Mouse (Mus musculus) C2C12 (cell line): ENCODE measurements at regions not wholly inside any gene's neighbourhood (a gene's known extent, or its start where the extent isn't known, plus 50 kb on each side); places are given as distances from the start of the nearest gene placed in this dataset.

Experiments used
- H3K27me3 ChIP-seq: one replicate; pipeline ENCODE4 v1.6.1; 2011; ENCODE audit not compliant: control insufficient read depth, insufficient read depth, insufficient read length
- H3K36me3 ChIP-seq: one replicate; pipeline ENCODE4 v1.6.1; 2011; ENCODE audit not compliant: control insufficient read depth, insufficient read depth
- H3K4me3 ChIP-seq: one replicate; pipeline ENCODE4 v1.5.1; 2011; ENCODE audit warnings: mild to moderate bottlenecking, control low read depth; ENCODE audit not compliant: poor library complexity, insufficient read depth, severe bottlenecking
- H3K79me2 ChIP-seq: one replicate; pipeline ENCODE4 v1.6.1; 2011; ENCODE audit not compliant: control insufficient read depth, insufficient read depth
- H3K79me3 ChIP-seq: one replicate; pipeline ENCODE4 v1.6.1; 2011; ENCODE audit warnings: low read depth, control low read depth
- H3ac ChIP-seq: one replicate; pipeline ENCODE3; 2011; ENCODE audit warnings: low read depth; ENCODE audit not compliant: control insufficient read depth, insufficient read length
- CEBPB ChIP-seq: IDR thresholded peaks from one replicate; pipeline ENCODE4 v1.6.1; 2011; ENCODE audit warnings: low read depth, mild to moderate bottlenecking, control low read depth, moderate library complexity
- CTCF ChIP-seq: IDR thresholded peaks from one replicate; pipeline ENCODE4 v1.5.1; 2011; ENCODE audit not compliant: control insufficient read depth, insufficient read depth, insufficient read length
- FOSL1 ChIP-seq: IDR thresholded peaks from one replicate; pipeline ENCODE4 v1.8.0; 2011; ENCODE audit warnings: mild to moderate bottlenecking, low read length; ENCODE audit not compliant: poor library complexity, insufficient read depth, severe bottlenecking
- MAX ChIP-seq: IDR thresholded peaks from one replicate; pipeline ENCODE4 v1.6.1; 2011; ENCODE audit warnings: mild to moderate bottlenecking, control low read depth
- MYOD1 ChIP-seq: IDR thresholded peaks from one replicate; pipeline ENCODE4 v1.6.1; 2011; ENCODE audit warnings: low read depth; ENCODE audit not compliant: control insufficient read depth, insufficient read length
- MYOG ChIP-seq: IDR thresholded peaks from one replicate; pipeline ENCODE4 v1.6.1; 2011; ENCODE audit not compliant: control insufficient read depth, insufficient read length; ENCODE audit errors: extremely low read depth
- USF1 ChIP-seq: IDR thresholded peaks from one replicate; pipeline ENCODE4 v1.6.1; 2011; ENCODE audit warnings: low read depth, mild to moderate bottlenecking, control low read depth, moderate library complexity

DNA sequence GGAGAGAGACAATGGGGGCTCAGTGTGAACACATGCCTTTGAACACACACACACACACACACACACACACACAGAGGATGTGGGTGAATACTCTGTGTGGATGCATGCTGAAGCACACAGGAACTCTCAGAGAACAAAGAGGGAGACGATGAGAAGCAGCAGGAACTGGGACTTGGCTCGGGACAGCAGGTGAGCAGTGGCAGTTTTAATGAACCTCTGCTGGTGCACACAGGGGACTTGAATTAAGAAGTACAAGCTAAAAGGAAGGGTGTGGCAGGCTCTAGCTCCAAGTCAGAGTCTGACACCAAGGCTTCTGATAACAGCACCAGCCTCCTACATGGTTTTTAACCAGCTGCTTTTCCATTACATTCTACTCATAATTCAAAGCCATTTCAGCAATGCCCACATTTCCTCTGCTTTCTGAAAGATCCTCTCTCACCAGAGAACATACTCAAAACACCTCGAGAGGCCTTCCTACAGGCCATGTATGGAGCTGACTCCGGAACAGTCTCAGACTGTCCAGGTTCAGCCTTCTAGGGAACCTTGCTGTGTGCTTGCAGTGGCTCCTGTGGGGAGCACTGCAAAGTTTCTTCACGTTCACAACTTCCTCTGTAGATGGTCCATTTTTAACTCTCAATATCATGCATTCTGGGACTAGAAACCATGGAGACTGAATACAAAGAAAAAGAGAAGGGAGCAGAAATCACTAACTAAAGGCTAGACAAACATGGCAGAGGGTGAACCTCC, 206.9 kb upstream of the Smim15 start:
- TF ChIP-seq CTCF (no peak), MYOG (no peak), USF1 (no peak), MAX (no peak), FOSL1 (no peak), MYOD1 (no peak), CEBPB (no peak)

GRCm38 (mm10) chr13:107835756-107836385, 208.4 kb upstream of the Smim15 start:
- H3K36me3 ChIP-seq = no peaks in the 10 kb centered on the region
- no peaks in the 10 kb centered on the region for H3K79me2 ChIP-seq
- no peak for TF ChIP-seq USF1
- TF ChIP-seq MYOD1 = no peak
- TF ChIP-seq CTCF = no peak
- H3ac ChIP-seq = no peak overlapping the region
- no peak overlapping the region for H3K4me3 ChIP-seq
- H3K27me3 ChIP-seq = no peaks in the 10 kb centered on the region
- no peaks in the 10 kb centered on the region for H3K79me3 ChIP-seq

More for the DNA sequence above, 206.9 kb upstream of the Smim15 start:
- no peak overlapping the region for H3K4me3 ChIP-seq
- H3K79me2 ChIP-seq = no peaks in the 10 kb centered on the region
- H3K27me3 ChIP-seq = no peaks in the 10 kb centered on the region
- peaks cover 2% of the 10 kb centered on the region for H3K79me3 ChIP-seq
- no peak overlapping the region for H3ac ChIP-seq
- no peaks in the 10 kb centered on the region for H3K36me3 ChIP-seq

DNA sequence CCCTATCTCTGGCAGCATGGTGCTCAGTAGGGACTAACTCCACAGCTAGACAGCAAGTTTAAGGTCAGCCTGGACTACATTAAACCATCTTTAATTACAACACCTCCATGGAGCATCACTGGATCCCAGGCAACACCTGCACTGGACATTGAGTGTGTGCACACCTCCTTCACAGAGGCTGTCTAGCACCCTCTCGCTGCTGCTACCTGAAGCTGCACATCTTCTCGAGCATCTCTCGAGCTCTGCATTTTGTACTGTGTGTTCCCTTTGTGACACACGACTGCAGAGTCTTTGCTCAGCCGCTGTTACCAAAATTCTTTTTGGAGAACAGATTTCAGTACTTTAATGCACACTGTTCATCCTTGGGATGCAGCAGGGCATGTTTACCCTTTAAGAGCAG, 212.2 kb upstream of the Smim15 start:
- TF ChIP-seq MYOG = no peak
- no peak for TF ChIP-seq FOSL1
- TF ChIP-seq MYOD1 = no peak
- no peak for TF ChIP-seq CTCF
- no peak for TF ChIP-seq USF1
- no peak for TF ChIP-seq MAX
- TF ChIP-seq CEBPB = no peak
- H3K27me3 ChIP-seq = no peaks in the 10 kb centered on the region
- peaks cover 3% of the 10 kb centered on the region for H3K79me3 ChIP-seq
- no peak overlapping the region for H3ac ChIP-seq
- H3K36me3 ChIP-seq = no peaks in the 10 kb centered on the region
- no peak overlapping the region for H3K4me3 ChIP-seq
- no peaks in the 10 kb centered on the region for H3K79me2 ChIP-seq

DNA sequence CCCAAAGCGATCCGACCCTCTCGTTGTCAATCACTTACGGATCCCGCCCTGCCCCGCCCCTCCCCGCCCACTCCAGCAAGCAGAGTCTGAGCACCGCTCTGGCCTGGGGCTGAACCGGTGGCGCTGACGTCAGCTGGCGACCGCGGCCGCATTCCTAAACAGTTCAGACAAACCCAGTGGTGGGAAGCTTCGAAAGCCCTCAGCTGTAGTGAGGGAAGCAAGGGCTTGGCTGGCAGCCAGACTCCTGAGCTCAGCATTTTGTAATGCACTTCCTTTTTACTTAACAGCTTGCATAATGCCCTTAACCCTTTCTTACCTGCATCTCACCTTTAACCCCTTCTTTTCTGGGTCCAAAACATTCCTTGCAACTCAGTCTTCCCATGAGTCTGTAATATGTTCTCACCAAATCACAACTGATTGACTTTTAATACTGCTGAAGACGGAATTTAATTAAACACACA, 213.0 kb upstream of the Smim15 start:
- TF ChIP-seq MYOG = no peak
- peak; percentile 68 for TF ChIP-seq CEBPB
- TF ChIP-seq MYOD1 = no peak
- no peaks in the 10 kb centered on the region for H3K36me3 ChIP-seq
- no peak overlapping the region for H3K4me3 ChIP-seq
- H3K79me3 ChIP-seq = peaks cover 6% of the 10 kb centered on the region
- no peaks in the 10 kb centered on the region for H3K27me3 ChIP-seq
- no peak overlapping the region for H3ac ChIP-seq
- H3K79me2 ChIP-seq = no peaks in the 10 kb centered on the region

- H3ac ChIP-seq = no peak overlapping the region
- H3K27me3 ChIP-seq = no peaks in the 10 kb centered on the region
- no peak overlapping the region for H3K4me3 ChIP-seq
- peaks cover 6% of the 10 kb centered on the region for H3K79me3 ChIP-seq
- H3K36me3 ChIP-seq = no peaks in the 10 kb centered on the region
- H3K79me2 ChIP-seq = no peaks in the 10 kb centered on the region
- TF ChIP-seq MAX (no peak), FOSL1 (no peak), MYOD1 (no peak), USF1 (no peak), CTCF (no peak), MYOG (no peak), CEBPB (no peak)
Observed at GRCm38 (mm10) chr13:107830281-107830680, 214.0 kb upstream of the Smim15 start.

DNA sequence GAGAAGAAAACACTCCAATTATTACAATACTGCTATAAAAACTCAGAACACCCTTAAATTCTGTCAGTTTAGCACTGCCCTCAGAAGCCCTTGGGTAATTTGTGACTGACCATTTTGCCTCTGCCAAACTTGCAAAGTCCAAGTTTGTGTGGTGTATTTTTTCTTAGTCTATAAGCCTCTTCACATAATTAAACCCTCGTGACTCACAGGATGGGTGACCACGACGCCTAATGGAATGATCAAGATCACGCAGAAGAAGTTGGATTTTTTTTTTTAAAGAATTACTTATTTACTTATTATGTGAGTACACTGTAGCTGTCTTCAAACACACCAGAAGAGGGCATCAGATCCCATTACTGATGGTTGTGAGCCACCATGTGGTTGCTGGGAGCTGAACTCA, 214.4 kb upstream of the Smim15 start:
- H3K27me3 ChIP-seq = no peaks in the 10 kb centered on the region
- H3ac ChIP-seq = no peak overlapping the region
- no peak overlapping the region for H3K4me3 ChIP-seq
- no peaks in the 10 kb centered on the region for H3K36me3 ChIP-seq
- no peaks in the 10 kb centered on the region for H3K79me2 ChIP-seq
- peaks cover 6% of the 10 kb centered on the region for H3K79me3 ChIP-seq
- TF ChIP-seq USF1 (no peak), MAX (no peak), CTCF (no peak), MYOD1 (no peak), FOSL1 (no peak), CEBPB (no peak), MYOG (no peak)
